Mouse (Mus musculus): Measurements from ENCODE around the gene Gm11027. TPM values are rescaled to one million over a fixed set of nuclear protein-coding genes. Genes with fewer than 3 reads are reported as not detected.

The Gm11027 gene
- total and polyA plus RNA-seq, 3 experiments, result not detected

DNA sequence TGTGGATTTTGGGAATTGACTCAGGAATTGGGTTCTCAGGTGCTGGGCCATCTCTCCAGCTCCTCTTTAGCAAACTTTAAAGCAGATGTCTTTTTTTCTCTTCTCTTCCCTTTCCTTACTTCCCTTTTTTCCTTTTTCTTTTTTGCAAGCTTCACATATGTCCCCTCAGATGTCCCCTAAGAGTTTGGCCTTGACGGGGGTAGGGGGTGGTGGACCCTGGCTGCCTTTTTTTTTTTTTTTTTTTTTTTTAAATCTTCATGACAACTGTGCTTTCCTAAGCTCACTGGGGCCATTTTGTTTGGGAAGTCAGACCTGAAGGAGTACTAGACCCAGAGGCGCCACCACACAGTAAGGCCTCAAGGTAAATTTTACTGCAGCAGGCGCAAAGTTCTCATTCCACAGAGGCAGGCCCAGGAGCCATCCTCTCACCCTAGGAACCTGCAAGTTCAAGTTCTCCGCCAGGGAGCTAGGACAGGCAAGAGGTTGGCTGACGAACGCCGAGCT, 5.0 kb downstream of the Gm11027 start:
- Histone ChIP-seq H3K4me3 (replicated peaks in 1 of 3; ENCODE audit: low read depth in 2 of 3, low read length in 2 of 3, poor library complexity in 1 of 3) (peak overlapping the region; percentile 84 to 95 (median 91)), H3K9ac (ENCODE audit: insufficient read depth, low read depth) (peak overlapping the region; percentile 82), H3K79me2 (replicated peaks; ENCODE audit: control insufficient read depth, extremely low read depth, insufficient read depth, poor library complexity, severe bottlenecking) (peaks cover 3% of the 10 kb centered on the region; the same call in 1 of the 2 replicates), H3K4me1 (ENCODE audit: control insufficient read depth in 1 of 2, insufficient read depth in 2 of 2) (peaks cover 0 to 13% of the 10 kb centered on the region in 2 experiments; a peak in 3 of 4 replicates), H3K27ac (ENCODE audit: insufficient read depth, low read depth) (peak overlapping the region; percentile 73), H3K27me3 (replicated peaks) (no peaks in the 10 kb centered on the region), H3K36me3 (replicated peaks in 1 of 2; ENCODE audit: control insufficient read depth in 1 of 2, insufficient read depth in 1 of 2, low read length in 1 of 2) (no peaks in the 10 kb centered on the region), H3K9me3 (replicated peaks; ENCODE audit: low read length) (no peaks in the 10 kb centered on the region), H3K4me2 (ENCODE audit: insufficient read depth, low read depth, poor library complexity, severe bottlenecking) (peak overlapping the region; percentile 29)
- in situ Hi-C loops (cut with MboI; ENCODE audit: low pct_ligation_motif_present, low pct_unique_long_range_greater_than_20kb, low sequenced_read_pairs), result loop anchor here (25.0 kb wide), 1 partner anchor 132 kb away; the partner anchor contains the start of gene Ncapg2
- DNase-seq (ENCODE audit: extremely low read depth), result no peak
- dilution Hi-C loops (cut with MboI; ENCODE audit: extremely low pct_ligation_motif_present, extremely low pct_unique_long_range_greater_than_20kb, low sequenced_read_pairs), result no loop called here
- TF ChIP-seq HCFC1 (IDR thresholded peaks at IDR 0.05; ENCODE audit: low read depth, low read length) (no peak), ZNF384 (IDR thresholded peaks at IDR 0.05; ENCODE audit: low read depth, low read length) (peak; percentile 72)

GRCm38 (mm10) chr12:116280653-116281364, 5.6 kb downstream of the Gm11027 start, which contains the start of gene Esyt2:
TSS of gene Esyt2 (plus strand) at chr12:116281196.
- DNase-seq (ENCODE audit: extremely low read depth), result peak; percentile 98
- no peaks in the 10 kb centered on the region for H3K36me3 ChIP-seq (replicated peaks in 1 of 2; ENCODE audit: control insufficient read depth in 1 of 2, insufficient read depth in 1 of 2, low read length in 1 of 2)
- H3K27me3 ChIP-seq (replicated peaks), result no peaks in the 10 kb centered on the region
- in situ Hi-C loops (cut with MboI; ENCODE audit: low pct_ligation_motif_present, low pct_unique_long_range_greater_than_20kb, low sequenced_read_pairs), result loop anchor here (25.0 kb wide), 1 partner anchor 131 kb away; the partner anchor contains the start of gene Ncapg2
- peaks cover 3% of the 10 kb centered on the region; the same call in 1 of the 2 replicates for H3K79me2 ChIP-seq (replicated peaks; ENCODE audit: control insufficient read depth, extremely low read depth, insufficient read depth, poor library complexity, severe bottlenecking)
- no peaks in the 10 kb centered on the region for H3K9me3 ChIP-seq (replicated peaks; ENCODE audit: low read length)
- H3K4me2 ChIP-seq (ENCODE audit: insufficient read depth, low read depth, poor library complexity, severe bottlenecking), result peak within 1 kb of the TSS; percentile 64
- H3K4me3 ChIP-seq (replicated peaks in 1 of 3; ENCODE audit: low read depth in 2 of 3, low read length in 2 of 3, poor library complexity in 1 of 3), result peak within 1 kb of the TSS; percentile 85 to 95 (median 91)
- dilution Hi-C loops (cut with MboI; ENCODE audit: extremely low pct_ligation_motif_present, extremely low pct_unique_long_range_greater_than_20kb, low sequenced_read_pairs), result no loop called here
- H3K9ac ChIP-seq (ENCODE audit: insufficient read depth, low read depth), result peak within 1 kb of the TSS; percentile 82
- H3K27ac ChIP-seq (ENCODE audit: insufficient read depth, low read depth), result peak within 1 kb of the TSS; percentile 73
- peaks cover 0 to 13% of the 10 kb centered on the region in 2 experiments; a peak in 3 of 4 replicates for H3K4me1 ChIP-seq (ENCODE audit: control insufficient read depth in 1 of 2, insufficient read depth in 2 of 2)
- TF ChIP-seq ETS1 (conservative IDR thresholded peaks at IDR 0.05; ENCODE audit: low read depth, low read length) (peak; percentile 68), ELF1 (IDR thresholded peaks at IDR 0.05; ENCODE audit: low read depth, low read length) (peak; percentile 82), GABPA (IDR thresholded peaks at IDR 0.05; ENCODE audit: insufficient replicate concordance, low read depth, low read length) (peak; percentile 80), MAZ (IDR thresholded peaks at IDR 0.05; ENCODE audit: low read depth, low read length) (peak; percentile 98), POLR2AphosphoS2 (IDR thresholded peaks at IDR 0.05; ENCODE audit: low read depth, low read length) (0 out of 2 replicates have a peak, but pooled peaks have one; percentile 34), SMC3 (IDR thresholded peaks at IDR 0.05; ENCODE audit: low read depth, low read length) (peak; percentile 7; the same call in 1 of the 2 replicates), ZMIZ1 (IDR thresholded peaks at IDR 0.05; ENCODE audit: low read depth, low read length) (peak; percentile 39), MEF2A (IDR thresholded peaks at IDR 0.05; ENCODE audit: borderline replicate concordance, low read depth, low read length) (peak; percentile 67; the same call in 1 of the 2 replicates), JUN (IDR thresholded peaks at IDR 0.05; ENCODE audit: insufficient read depth, low read depth, low read length) (no peak), USF1 (IDR thresholded peaks at IDR 0.05; ENCODE audit: low read depth, low read length) (no peak), MXI1 (IDR thresholded peaks at IDR 0.05; ENCODE audit: low read depth, low read length) (peak; percentile 78; the same call in 1 of the 2 replicates), CTCF (conservative IDR thresholded peaks at IDR 0.05 in 1 of 2, IDR thresholded peaks at IDR 0.05 in 1 of 2; ENCODE audit: low read depth in 2 of 2, low read length in 2 of 2) (peak in 1 of 2 experiments; percentile 57; a peak in 2 of 4 replicates), ZNF384 (IDR thresholded peaks at IDR 0.05; ENCODE audit: low read depth, low read length) (no peak), SIN3A (IDR thresholded peaks at IDR 0.05; ENCODE audit: low read length) (peak; percentile 95), ZC3H11A (IDR thresholded peaks at IDR 0.05; ENCODE audit: low read depth, low read length) (no peak), NRF1 (IDR thresholded peaks at IDR 0.05; ENCODE audit: low read depth, low read length) (peak; percentile 67), POLR2A (IDR thresholded peaks at IDR 0.05; ENCODE audit: low read depth, low read length) (peak; percentile 90), CHD2 (IDR thresholded peaks at IDR 0.05; ENCODE audit: low read length) (peak; percentile 89), BHLHE40 (IDR thresholded peaks at IDR 0.05; ENCODE audit: low read depth, low read length) (peak; percentile 40; the same call in 1 of the 2 replicates), TCF12 (IDR thresholded peaks at IDR 0.05; ENCODE audit: low read depth, low read length) (peak; percentile 90), KAT2A (IDR thresholded peaks at IDR 0.05; ENCODE audit: insufficient replicate concordance, low read length) (peak; percentile 72; the same call in 1 of the 2 replicates), HCFC1 (IDR thresholded peaks at IDR 0.05; ENCODE audit: low read depth, low read length) (peak; percentile 89), ZKSCAN1 (IDR thresholded peaks at IDR 0.05; ENCODE audit: borderline replicate concordance, low read depth, low read length) (no peak), TBP (conservative IDR thresholded peaks at IDR 0.05; ENCODE audit: low read depth, low read length) (0 out of 2 replicates have a peak, but pooled peaks have one; percentile 48), NELFE (IDR thresholded peaks at IDR 0.05; ENCODE audit: low read depth, low read length) (peak; percentile 89; the same call in 1 of the 2 replicates), RAD21 (IDR thresholded peaks at IDR 0.05; ENCODE audit: low read depth, low read length) (peak; percentile 41), IRF4 (IDR thresholded peaks at IDR 0.05; ENCODE audit: low read depth, low read length) (peak; percentile 69; the same call in 1 of the 2 replicates), USF2 (conservative IDR thresholded peaks at IDR 0.05; ENCODE audit: low read depth, low read length) (no peak), JUND (conservative IDR thresholded peaks at IDR 0.05; ENCODE audit: low read depth, low read length) (no peak)
